Mouse (Mus musculus) CH12.LX (cell line): ENCODE data around the gene Plekha6.

Source experiments
- CHD1 ChIP-seq: IDR thresholded peaks from 2 replicates; pipeline ENCODE4 v1.6.1; 2012; ENCODE audit warnings: low read depth, low read length, improper control_type of control experiment, inconsistent platforms
- CTCF ChIP-seq, 2 experiments: IDR thresholded peaks in 1 of 2; conservative IDR thresholded peaks in 1 of 2; 2 replicates each; pipeline ENCODE4 v1.5.1; 2011 to 2012; ENCODE audit warnings: low read depth in 2 of 2, low read length in 2 of 2, improper control_type of control experiment in 1 of 2, inconsistent platforms in 1 of 2, mild to moderate bottlenecking in 1 of 2, moderate library complexity in 1 of 2
- E2F4 ChIP-seq: IDR thresholded peaks from 2 replicates; pipeline ENCODE4 v1.6.1; 2011; ENCODE audit warnings: low read depth, low read length, improper control_type of control experiment; ENCODE audit not compliant: insufficient replicate concordance
- ELF1 ChIP-seq: IDR thresholded peaks from 2 replicates; pipeline ENCODE4 v1.6.1; 2014; ENCODE audit warnings: low read depth, mild to moderate bottlenecking, inconsistent platforms, low read length, improper control_type of control experiment
- HCFC1 ChIP-seq: IDR thresholded peaks from 2 replicates; pipeline ENCODE4 v1.6.1; 2012; ENCODE audit warnings: low read depth, mild to moderate bottlenecking, inconsistent platforms, low read length, improper control_type of control experiment
- JUND ChIP-seq: conservative IDR thresholded peaks from 2 replicates; pipeline ENCODE4 v1.6.1; 2011; ENCODE audit warnings: low read depth, low read length, improper control_type of control experiment
- MXI1 ChIP-seq: IDR thresholded peaks from 2 replicates; pipeline ENCODE4 v1.6.1; 2011; ENCODE audit warnings: mild to moderate bottlenecking, low read depth, low read length, improper control_type of control experiment
- MYC ChIP-seq: IDR thresholded peaks from 2 replicates; pipeline ENCODE4 v1.6.1; 2011; ENCODE audit warnings: low read depth, mild to moderate bottlenecking, improper control_type of control experiment, low read length
- POLR2A ChIP-seq: IDR thresholded peaks from 2 replicates; pipeline ENCODE4 v1.6.1; 2011; ENCODE audit warnings: low read depth, mild to moderate bottlenecking, improper control_type of control experiment, low read length
- POLR2AphosphoS2 ChIP-seq: IDR thresholded peaks from 2 replicates; pipeline ENCODE4 v1.6.1; 2011; ENCODE audit warnings: low read depth, low read length, improper control_type of control experiment
- SIN3A ChIP-seq: IDR thresholded peaks from 2 replicates; pipeline ENCODE4 v1.6.1; 2012; ENCODE audit warnings: low read length, improper control_type of control experiment, inconsistent platforms
- SMC3 ChIP-seq: IDR thresholded peaks from 2 replicates; pipeline ENCODE4 v1.6.1; 2011; ENCODE audit warnings: low read depth, low read length, improper control_type of control experiment
- USF1 ChIP-seq: IDR thresholded peaks from 2 replicates; pipeline ENCODE4 v1.6.1; 2014; ENCODE audit warnings: low read depth, mild to moderate bottlenecking, inconsistent platforms, low read length, improper control_type of control experiment
- ZC3H11A ChIP-seq: IDR thresholded peaks from 2 replicates; pipeline ENCODE4 v1.6.1; 2012; ENCODE audit warnings: low read depth, mild to moderate bottlenecking, inconsistent platforms, low read length, improper control_type of control experiment

GRCm38 (mm10) chr1:133215360-133215700, 51.3 kb downstream of the Plekha6 start:
- no peak for TF ChIP-seq MXI1
- TF ChIP-seq CTCF (conservative IDR thresholded peaks at IDR 0.05 in 1 of 2, IDR thresholded peaks at IDR 0.05 in 1 of 2; ENCODE audit: low read depth in 2 of 2, low read length in 2 of 2), result no peak
- TF ChIP-seq POLR2AphosphoS2, result no peak
- no peak for TF ChIP-seq POLR2A
- no peak for TF ChIP-seq E2F4
- TF ChIP-seq SMC3, result no peak
- no peak for TF ChIP-seq SIN3A
- TF ChIP-seq MYC, result no peak
- TF ChIP-seq USF1, result no peak
- no peak for TF ChIP-seq ZC3H11A
- no peak for TF ChIP-seq JUND
- TF ChIP-seq ELF1, result no peak
- TF ChIP-seq CHD1, result no peak
- no peak for TF ChIP-seq HCFC1
